Mouse (Mus musculus): ENCODE measurements around the gene 6430531B16Rik. TPM values are rescaled to one million over a fixed set of nuclear protein-coding genes. Genes with fewer than 3 reads are reported as not detected.

The 6430531B16Rik gene
- total and polyA plus RNA-seq, 3 experiments = 0.25 TPM; not detected in 2

- Histone ChIP-seq H3K36me3 (ENCODE audit: control insufficient read depth, insufficient read depth, low read length) (no peaks in the 10 kb centered on the region), H3K4me1 (ENCODE audit: control insufficient read depth, insufficient read depth, low read length) (no peaks in the 10 kb centered on the region), H3K9ac (ENCODE audit: low read depth, low read length) (no peak overlapping the region), H3K27me3 (ENCODE audit: control insufficient read depth, insufficient read depth, low read length) (no peaks in the 10 kb centered on the region), H3K27ac (no peak overlapping the region), H3K79me2 (replicated peaks; ENCODE audit: control insufficient read depth, insufficient read depth, low read length) (no peaks in the 10 kb centered on the region), H3K4me3 (no peak overlapping the region)
- WGBS = 45% methylated on average over 10 of the region's 10 CpGs
- TF ChIP-seq CTCF (IDR thresholded peaks at IDR 0.05) (peak; percentile 79), POLR2A (IDR thresholded peaks at IDR 0.05; ENCODE audit: insufficient read depth, low read depth, low read length) (no peak), EP300 (IDR thresholded peaks at IDR 0.05; ENCODE audit: insufficient read depth, low read depth, low read length) (peak; percentile 30; the same call in 1 of the 2 replicates)
- peak; percentile 69 to 80 for DNase-seq
- intact Hi-C loops (cut with DNase I) = loop anchor here (1.0 to 5.0 kb wide), 3 partner anchors 25 to 173 kb away; no protein-coding TSS in a partner anchor
These were observed 9.0 kb downstream of the 6430531B16Rik start for GRCm38 (mm10) chr7:139969348-139970130.

- no peaks in the 10 kb centered on the region for H3K4me1 ChIP-seq (ENCODE audit: control insufficient read depth, insufficient read depth, low read length)
- no peaks in the 10 kb centered on the region for H3K27me3 ChIP-seq (ENCODE audit: control insufficient read depth, insufficient read depth, low read length)
- H3K4me3 ChIP-seq = no peak overlapping the region
- H3K79me2 ChIP-seq (replicated peaks; ENCODE audit: control insufficient read depth, insufficient read depth, low read length) = no peaks in the 10 kb centered on the region
- H3K27ac ChIP-seq = no peak overlapping the region
- 53% methylated on average over 5 of the region's 5 CpGs for WGBS
- H3K9ac ChIP-seq (ENCODE audit: low read depth, low read length) = no peak overlapping the region
- no peak for DNase-seq
- no peak for TF ChIP-seq EP300 (IDR thresholded peaks at IDR 0.05; ENCODE audit: insufficient read depth, low read depth, low read length)
- no peak for TF ChIP-seq CTCF (IDR thresholded peaks at IDR 0.05)
- no peak for TF ChIP-seq POLR2A (IDR thresholded peaks at IDR 0.05; ENCODE audit: insufficient read depth, low read depth, low read length)
- H3K36me3 ChIP-seq (ENCODE audit: control insufficient read depth, insufficient read depth, low read length) = no peaks in the 10 kb centered on the region
- intact Hi-C loops (cut with DNase I) = loop anchor here (5.0 kb wide), 1 partner anchor 174 kb away; no protein-coding TSS in a partner anchor
These were observed 10.1 kb downstream of the 6430531B16Rik start for GRCm38 (mm10) chr7:139968428-139968827.

- no peaks in the 10 kb centered on the region for H3K79me2 ChIP-seq (replicated peaks; ENCODE audit: control insufficient read depth, insufficient read depth, low read length)
- H3K27ac ChIP-seq = no peak overlapping the region
- no peak for DNase-seq
- no peak overlapping the region for H3K9ac ChIP-seq (ENCODE audit: low read depth, low read length)
- H3K27me3 ChIP-seq (ENCODE audit: control insufficient read depth, insufficient read depth, low read length) = no peaks in the 10 kb centered on the region
- H3K4me1 ChIP-seq (ENCODE audit: control insufficient read depth, insufficient read depth, low read length) = no peaks in the 10 kb centered on the region
- intact Hi-C loops (cut with DNase I) = loop anchor here (5.0 kb wide), 1 partner anchor 175 kb away; no protein-coding TSS in a partner anchor
- H3K36me3 ChIP-seq (ENCODE audit: control insufficient read depth, insufficient read depth, low read length) = no peaks in the 10 kb centered on the region
- WGBS = 23% methylated on average over 4 of the region's 4 CpGs
- TF ChIP-seq CTCF (IDR thresholded peaks at IDR 0.05) (no peak), EP300 (IDR thresholded peaks at IDR 0.05; ENCODE audit: insufficient read depth, low read depth, low read length) (no peak), POLR2A (IDR thresholded peaks at IDR 0.05; ENCODE audit: insufficient read depth, low read depth, low read length) (no peak)
- no peak overlapping the region for H3K4me3 ChIP-seq
These were observed 11.4 kb downstream of the 6430531B16Rik start for GRCm38 (mm10) chr7:139967175-139967574.

GRCm38 (mm10) chr7:139963814-139964213 lies 14.7 kb downstream of the 6430531B16Rik start:
- Histone ChIP-seq H3K79me2 (replicated peaks; ENCODE audit: control insufficient read depth, insufficient read depth, low read length) (no peaks in the 10 kb centered on the region), H3K36me3 (ENCODE audit: control insufficient read depth, insufficient read depth, low read length) (no peaks in the 10 kb centered on the region), H3K4me3 (no peak overlapping the region), H3K9ac (ENCODE audit: low read depth, low read length) (no peak overlapping the region), H3K4me1 (ENCODE audit: control insufficient read depth, insufficient read depth, low read length) (no peaks in the 10 kb centered on the region), H3K27ac (no peak overlapping the region), H3K27me3 (ENCODE audit: control insufficient read depth, insufficient read depth, low read length) (no peaks in the 10 kb centered on the region)
- WGBS = 62% methylated on average over 4 of the region's 4 CpGs
- no peak for DNase-seq
- intact Hi-C loops (cut with DNase I) = no loop called here
- no peak for TF ChIP-seq POLR2A (IDR thresholded peaks at IDR 0.05; ENCODE audit: insufficient read depth, low read depth, low read length)
- TF ChIP-seq CTCF (IDR thresholded peaks at IDR 0.05) = no peak
- no peak for TF ChIP-seq EP300 (IDR thresholded peaks at IDR 0.05; ENCODE audit: insufficient read depth, low read depth, low read length)

- Histone ChIP-seq H3K9ac (ENCODE audit: low read depth, low read length) (no peak overlapping the region), H3K4me3 (no peak overlapping the region), H3K79me2 (replicated peaks; ENCODE audit: control insufficient read depth, insufficient read depth, low read length) (no peaks in the 10 kb centered on the region), H3K27ac (no peak overlapping the region), H3K36me3 (ENCODE audit: control insufficient read depth, insufficient read depth, low read length) (no peaks in the 10 kb centered on the region), H3K27me3 (ENCODE audit: control insufficient read depth, insufficient read depth, low read length) (no peaks in the 10 kb centered on the region), H3K4me1 (ENCODE audit: control insufficient read depth, insufficient read depth, low read length) (no peaks in the 10 kb centered on the region)
- intact Hi-C loops (cut with DNase I) = no loop called here
- TF ChIP-seq EP300 (IDR thresholded peaks at IDR 0.05; ENCODE audit: insufficient read depth, low read depth, low read length) = no peak
- no peak for TF ChIP-seq POLR2A (IDR thresholded peaks at IDR 0.05; ENCODE audit: insufficient read depth, low read depth, low read length)
- TF ChIP-seq CTCF (IDR thresholded peaks at IDR 0.05) = no peak
- 74% methylated on average over 10 of the region's 10 CpGs for WGBS
- DNase-seq = no peak
These were observed 17.4 kb downstream of the 6430531B16Rik start for GRCm38 (mm10) chr7:139961141-139961540.

DNA sequence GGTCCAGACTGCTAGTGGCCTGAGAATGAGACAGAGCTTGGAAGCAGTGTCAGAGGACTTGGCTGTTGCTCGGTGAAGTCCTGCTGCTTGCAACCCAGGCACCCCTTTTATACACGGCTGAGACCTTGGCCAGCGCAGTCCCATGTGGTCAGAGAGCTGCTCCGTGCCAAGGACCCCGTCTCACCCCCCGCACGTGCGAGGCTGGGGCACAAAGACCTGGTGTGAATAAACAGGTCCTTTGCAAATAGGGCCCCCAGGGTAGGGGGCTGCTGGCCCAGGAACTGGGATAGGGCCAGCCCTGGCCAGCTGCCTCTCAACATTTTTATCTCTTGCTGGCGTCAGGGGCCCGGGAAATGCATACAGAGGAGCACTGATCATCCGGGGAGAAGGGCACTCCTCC lies 20.6 kb downstream of the 6430531B16Rik start:
- no peak for DNase-seq
- H3K27me3 ChIP-seq (ENCODE audit: control insufficient read depth, insufficient read depth, low read length) = no peaks in the 10 kb centered on the region
- H3K4me1 ChIP-seq (ENCODE audit: control insufficient read depth, insufficient read depth, low read length) = no peaks in the 10 kb centered on the region
- H3K79me2 ChIP-seq (replicated peaks; ENCODE audit: control insufficient read depth, insufficient read depth, low read length) = no peaks in the 10 kb centered on the region
- no peak overlapping the region for H3K9ac ChIP-seq (ENCODE audit: low read depth, low read length)
- no peak overlapping the region for H3K4me3 ChIP-seq
- 17% methylated on average over 11 of the region's 11 CpGs for WGBS
- H3K36me3 ChIP-seq (ENCODE audit: control insufficient read depth, insufficient read depth, low read length) = no peaks in the 10 kb centered on the region
- intact Hi-C loops (cut with DNase I) = no loop called here
- no peak overlapping the region for H3K27ac ChIP-seq
- TF ChIP-seq CTCF (IDR thresholded peaks at IDR 0.05) (no peak), POLR2A (IDR thresholded peaks at IDR 0.05; ENCODE audit: insufficient read depth, low read depth, low read length) (no peak), EP300 (IDR thresholded peaks at IDR 0.05; ENCODE audit: insufficient read depth, low read depth, low read length) (no peak)
